Mouse (Mus musculus): Measurements from ENCODE around the gene Cenpc1. TPM values are rescaled to one million over a fixed set of nuclear protein-coding genes. Genes with fewer than 3 reads are reported as not detected.

Cenpc1 gene
- total and polyA plus RNA-seq, 3 experiments: 14.1 to 30.6 (median 20.6) TPM

DNA sequence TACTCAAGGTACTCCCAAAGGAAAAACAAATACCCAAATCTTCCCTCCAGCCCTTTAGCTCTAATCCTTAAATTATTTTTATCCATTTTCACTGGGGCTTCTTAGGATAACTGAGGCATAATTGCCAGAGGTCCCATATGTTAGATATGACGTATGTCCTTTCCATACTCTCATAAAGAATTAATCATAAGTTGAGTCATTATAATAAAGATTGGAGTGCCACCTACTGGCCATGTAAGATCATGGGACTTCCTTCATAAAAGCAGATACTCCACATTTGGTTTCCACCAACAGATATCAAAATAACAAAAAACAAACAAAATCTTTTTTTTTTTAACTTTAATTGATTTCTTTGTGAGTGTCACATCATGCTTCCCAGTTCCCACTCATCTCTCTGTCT lies 73.3 kb downstream of the Cenpc1 start:
- H3K4me1 ChIP-seq (ENCODE audit: control insufficient read depth in 1 of 2, insufficient read depth in 2 of 2): no peaks in the 10 kb centered on the region
- no peak overlapping the region for H3K4me2 ChIP-seq (ENCODE audit: insufficient read depth, low read depth, poor library complexity, severe bottlenecking)
- H3K27ac ChIP-seq (ENCODE audit: insufficient read depth, low read depth): no peak overlapping the region
- TF ChIP-seq CTCF (conservative IDR thresholded peaks at IDR 0.05 in 1 of 2, IDR thresholded peaks at IDR 0.05 in 1 of 2; ENCODE audit: low read depth in 2 of 2, low read length in 2 of 2) (peak in 1 of 2 experiments; percentile 73; a peak in 2 of 4 replicates), ZMIZ1 (IDR thresholded peaks at IDR 0.05; ENCODE audit: low read depth, low read length) (no peak), SMC3 (IDR thresholded peaks at IDR 0.05; ENCODE audit: low read depth, low read length) (peak; percentile 45), RAD21 (IDR thresholded peaks at IDR 0.05; ENCODE audit: low read depth, low read length) (peak; percentile 83)
- dilution Hi-C loops (cut with MboI; ENCODE audit: extremely low pct_ligation_motif_present, extremely low pct_unique_long_range_greater_than_20kb, low sequenced_read_pairs): no loop called here
- no peaks in the 10 kb centered on the region for H3K27me3 ChIP-seq (replicated peaks)
- in situ Hi-C loops (cut with MboI; ENCODE audit: low pct_ligation_motif_present, low pct_unique_long_range_greater_than_20kb, low sequenced_read_pairs): no loop called here
- H3K36me3 ChIP-seq (replicated peaks in 1 of 2; ENCODE audit: control insufficient read depth in 1 of 2, insufficient read depth in 1 of 2, low read length in 1 of 2): no peaks in the 10 kb centered on the region
- H3K79me2 ChIP-seq (replicated peaks; ENCODE audit: control insufficient read depth, extremely low read depth, insufficient read depth, poor library complexity, severe bottlenecking): no peaks in the 10 kb centered on the region
- no peak overlapping the region for H3K9ac ChIP-seq (ENCODE audit: insufficient read depth, low read depth)
- no peak overlapping the region for H3K4me3 ChIP-seq (replicated peaks in 1 of 3; ENCODE audit: low read depth in 2 of 3, low read length in 2 of 3, poor library complexity in 1 of 3)
- H3K9me3 ChIP-seq (replicated peaks; ENCODE audit: low read length): no peaks in the 10 kb centered on the region
- DNase-seq (ENCODE audit: extremely low read depth): peak; percentile 33

DNA sequence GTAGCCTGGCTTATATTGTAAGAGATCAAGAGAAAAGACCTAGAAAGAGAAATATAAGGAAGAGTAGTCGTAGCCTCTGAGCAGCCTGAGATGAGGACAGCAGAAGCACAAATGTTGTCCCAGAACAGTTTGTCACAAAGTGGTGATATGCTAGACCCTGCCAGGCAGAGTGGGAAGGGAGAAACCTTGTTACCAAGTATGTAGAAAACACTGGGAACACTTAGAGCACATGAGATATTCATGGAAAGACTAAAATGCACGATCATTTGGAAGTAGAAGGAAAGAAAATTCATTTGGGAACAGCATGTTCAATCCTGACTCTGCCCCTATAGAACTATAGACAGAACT lies 77.9 kb downstream of the Cenpc1 start:
- dilution Hi-C loops (cut with MboI; ENCODE audit: extremely low pct_ligation_motif_present, extremely low pct_unique_long_range_greater_than_20kb, low sequenced_read_pairs): no loop called here
- DNase-seq (ENCODE audit: extremely low read depth): no peak
- Histone ChIP-seq H3K4me3 (replicated peaks in 1 of 3; ENCODE audit: low read depth in 2 of 3, low read length in 2 of 3, poor library complexity in 1 of 3) (no peak overlapping the region), H3K9me3 (replicated peaks; ENCODE audit: low read length) (no peaks in the 10 kb centered on the region), H3K4me1 (ENCODE audit: control insufficient read depth in 1 of 2, insufficient read depth in 2 of 2) (no peaks in the 10 kb centered on the region), H3K36me3 (replicated peaks in 1 of 2; ENCODE audit: control insufficient read depth in 1 of 2, insufficient read depth in 1 of 2, low read length in 1 of 2) (no peaks in the 10 kb centered on the region), H3K9ac (ENCODE audit: insufficient read depth, low read depth) (no peak overlapping the region), H3K27me3 (replicated peaks) (no peaks in the 10 kb centered on the region), H3K4me2 (ENCODE audit: insufficient read depth, low read depth, poor library complexity, severe bottlenecking) (no peak overlapping the region), H3K27ac (ENCODE audit: insufficient read depth, low read depth) (no peak overlapping the region), H3K79me2 (replicated peaks; ENCODE audit: control insufficient read depth, extremely low read depth, insufficient read depth, poor library complexity, severe bottlenecking) (no peaks in the 10 kb centered on the region)
- TF ChIP-seq UBTF (IDR thresholded peaks at IDR 0.05; ENCODE audit: low read depth, low read length) (no peak), JUND (conservative IDR thresholded peaks at IDR 0.05; ENCODE audit: low read depth, low read length) (no peak), NRF1 (IDR thresholded peaks at IDR 0.05; ENCODE audit: low read depth, low read length) (no peak), MAX (IDR thresholded peaks at IDR 0.05; ENCODE audit: low read length) (no peak), EP300 (IDR thresholded peaks at IDR 0.05; ENCODE audit: low read length) (no peak)
- in situ Hi-C loops (cut with MboI; ENCODE audit: low pct_ligation_motif_present, low pct_unique_long_range_greater_than_20kb, low sequenced_read_pairs): no loop called here

DNA sequence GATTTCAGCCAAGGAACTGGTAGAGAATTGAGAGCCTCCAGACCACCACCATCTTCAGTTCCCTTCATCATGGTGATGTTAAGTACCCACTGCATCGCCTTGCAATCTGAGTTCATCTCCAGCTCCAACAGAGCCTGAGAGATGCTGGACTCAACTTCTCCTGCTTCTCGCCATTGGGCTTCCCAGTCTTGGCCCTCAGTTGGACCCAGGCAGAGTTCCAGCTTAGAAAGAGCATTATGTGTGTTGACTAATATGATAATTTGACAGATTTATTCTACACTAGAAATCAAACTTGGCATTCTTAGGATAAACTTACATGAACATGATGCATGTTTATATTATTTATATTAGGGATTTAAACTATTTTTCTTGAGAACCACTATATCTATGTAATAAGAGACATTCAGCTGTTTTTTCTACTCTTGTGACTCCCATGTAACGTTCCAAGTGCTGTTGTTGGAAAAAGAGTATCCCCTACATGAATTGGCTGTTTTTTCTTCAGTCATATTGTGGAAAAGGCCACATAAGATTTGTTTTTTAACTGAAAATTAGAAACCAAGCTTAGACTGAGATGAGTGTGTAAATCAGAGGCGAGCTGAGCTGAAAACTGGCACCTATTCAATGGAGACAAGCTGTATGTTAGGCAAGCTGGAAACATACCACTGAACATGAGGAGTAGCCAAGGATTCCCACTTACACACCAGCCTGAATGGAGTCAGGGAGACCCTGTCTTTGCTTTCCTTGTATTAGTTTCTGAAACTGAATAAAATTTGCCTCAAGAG lies 78.5 kb downstream of the Cenpc1 start:
- Histone ChIP-seq H3K9me3 (replicated peaks; ENCODE audit: low read length) (no peaks in the 10 kb centered on the region), H3K27me3 (replicated peaks) (no peaks in the 10 kb centered on the region), H3K36me3 (replicated peaks in 1 of 2; ENCODE audit: control insufficient read depth in 1 of 2, insufficient read depth in 1 of 2, low read length in 1 of 2) (no peaks in the 10 kb centered on the region), H3K4me1 (ENCODE audit: control insufficient read depth in 1 of 2, insufficient read depth in 2 of 2) (no peaks in the 10 kb centered on the region), H3K27ac (ENCODE audit: insufficient read depth, low read depth) (no peak overlapping the region), H3K4me2 (ENCODE audit: insufficient read depth, low read depth, poor library complexity, severe bottlenecking) (no peak overlapping the region), H3K4me3 (replicated peaks in 1 of 3; ENCODE audit: low read depth in 2 of 3, low read length in 2 of 3, poor library complexity in 1 of 3) (no peak overlapping the region), H3K79me2 (replicated peaks; ENCODE audit: control insufficient read depth, extremely low read depth, insufficient read depth, poor library complexity, severe bottlenecking) (no peaks in the 10 kb centered on the region), H3K9ac (ENCODE audit: insufficient read depth, low read depth) (no peak overlapping the region)
- no peak for DNase-seq (ENCODE audit: extremely low read depth)
- in situ Hi-C loops (cut with MboI; ENCODE audit: low pct_ligation_motif_present, low pct_unique_long_range_greater_than_20kb, low sequenced_read_pairs) (no loop called here), dilution Hi-C loops (cut with MboI; ENCODE audit: extremely low pct_ligation_motif_present, extremely low pct_unique_long_range_greater_than_20kb, low sequenced_read_pairs) (no loop called here)
- TF ChIP-seq PAX5 (IDR thresholded peaks at IDR 0.05; ENCODE audit: low read length) (no peak), TCF12 (IDR thresholded peaks at IDR 0.05; ENCODE audit: low read depth, low read length) (no peak), NELFE (IDR thresholded peaks at IDR 0.05; ENCODE audit: low read depth, low read length) (no peak), MXI1 (IDR thresholded peaks at IDR 0.05; ENCODE audit: low read depth, low read length) (no peak), RCOR1 (conservative IDR thresholded peaks at IDR 0.05; ENCODE audit: low read depth, low read length) (no peak), ELF1 (IDR thresholded peaks at IDR 0.05; ENCODE audit: low read depth, low read length) (no peak), JUN (IDR thresholded peaks at IDR 0.05; ENCODE audit: insufficient read depth, low read depth, low read length) (no peak), CHD2 (IDR thresholded peaks at IDR 0.05; ENCODE audit: low read length) (no peak), KAT2A (IDR thresholded peaks at IDR 0.05; ENCODE audit: insufficient replicate concordance, low read length) (no peak), BHLHE40 (IDR thresholded peaks at IDR 0.05; ENCODE audit: low read depth, low read length) (no peak), UBTF (IDR thresholded peaks at IDR 0.05; ENCODE audit: low read depth, low read length) (no peak), MAX (IDR thresholded peaks at IDR 0.05; ENCODE audit: low read length) (no peak), MAZ (IDR thresholded peaks at IDR 0.05; ENCODE audit: low read depth, low read length) (no peak), MEF2A (IDR thresholded peaks at IDR 0.05; ENCODE audit: borderline replicate concordance, low read depth, low read length) (no peak), GABPA (IDR thresholded peaks at IDR 0.05; ENCODE audit: insufficient replicate concordance, low read depth, low read length) (no peak), POLR2AphosphoS2 (IDR thresholded peaks at IDR 0.05; ENCODE audit: low read depth, low read length) (no peak)

Data from CH12.LX (cell line).